Mouse (Mus musculus) neural tube, embryonic 11.5 days (tissue): ENCODE data around the gene Cd40. TPM values are rescaled to one million over a fixed set of nuclear protein-coding genes. Genes with fewer than 3 reads are reported as not detected.

Experiments used
- ATAC-seq: fragments of 200-750 bp; cut with Nextera tagmentation; 2 replicates; pipeline ENCODE4 v1.8.0; 2017; ENCODE audit warnings: moderate number of reproducible peaks, mild to moderate bottlenecking, moderate TSS enrichment, moderate library complexity; ENCODE audit not compliant: insufficient read depth, low FRiP score, low TSS enrichment
- DNase-seq: peaks from one replicate; pipeline ENCODE4 v3.0.0-alpha.2; 2015; ENCODE audit warnings: low spot score
- H3K27ac ChIP-seq: fragments of 300-500 bp; sonication (generic); 2 replicates; pipeline ENCODE4 v1.5.1; 2014; ENCODE audit warnings: low read depth, mild to moderate bottlenecking, low read length
- H3K27me3 ChIP-seq: fragments of 300-500 bp; sonication (generic); 2 replicates; pipeline ENCODE4 v1.6.1; 2014; ENCODE audit warnings: mild to moderate bottlenecking, low read length, mixed read lengths; ENCODE audit not compliant: control insufficient read depth, insufficient read depth
- H3K36me3 ChIP-seq: fragments of 300-500 bp; sonication (generic); 2 replicates; pipeline ENCODE4 v1.6.1; 2014; ENCODE audit warnings: mild to moderate bottlenecking, low read length, moderate library complexity, mixed read lengths; ENCODE audit not compliant: control insufficient read depth, insufficient read depth
- H3K4me1 ChIP-seq: fragments of 300-500 bp; sonication (generic); 2 replicates; pipeline ENCODE4 v1.6.1; 2014; ENCODE audit warnings: low read length, mixed read lengths; ENCODE audit not compliant: control insufficient read depth, insufficient read depth
- H3K4me2 ChIP-seq: fragments of 300-500 bp; sonication (generic); 2 replicates; pipeline ENCODE4 v1.6.1; 2014; ENCODE audit warnings: low read depth, mild to moderate bottlenecking, moderate library complexity
- H3K4me3 ChIP-seq: fragments of 300-500 bp; sonication (generic); 2 replicates; pipeline ENCODE4 v1.5.1; 2014; ENCODE audit warnings: low read depth, low read length
- H3K9ac ChIP-seq: fragments of 300-500 bp; sonication (generic); 2 replicates; pipeline ENCODE4 v1.6.1; 2014; ENCODE audit warnings: mild to moderate bottlenecking, low read length
- H3K9me3 ChIP-seq: fragments of 300-500 bp; sonication (generic); 2 replicates; pipeline ENCODE4 v1.6.1; 2016; ENCODE audit warnings: low read length; ENCODE audit not compliant: control insufficient read depth
- WGBS: fragments of 180-500 bp; shearing (Covaris S2); extraction: QIAGEN DNeasy Blood & Tissue Kit; methylation state at CpG from one replicate; pipeline ENCODE4 v1.1.7; 2014; 5-methylcytosine and 5-hydroxymethylcytosine counted together
- polyA plus RNA-seq: library from polyadenylated mRNA; unstranded; fragments of >200 nt; fragmentation: Nextera tagmentation; extraction: Ambion mirVana; gene quantifications from 2 replicates; pipeline ENCODE4 v1.2.1, GENCODE M21; 2014

Cd40 gene
- polyA plus RNA-seq, 1 experiment from 2014 or later = 8.5 TPM

- Histone ChIP-seq H3K4me3 (no peak overlapping the region), H3K27ac (no peak overlapping the region), H3K36me3 (no peaks in the 10 kb centered on the region), H3K4me2 (no peak overlapping the region), H3K9ac (no peak overlapping the region), H3K27me3 (no peaks in the 10 kb centered on the region), H3K9me3 (no peaks in the 10 kb centered on the region), H3K4me1 (no peaks in the 10 kb centered on the region)
- 55% methylated on average over 5 of the region's 5 CpGs for WGBS
- DNase-seq (no peak), ATAC-seq (no peak)
Measured at GRCm38 (mm10) chr2:165049044-165049443, 6.4 kb upstream of the Cd40 start.

GRCm38 (mm10) chr2:165050826-165051548 lies 4.4 kb upstream of the Cd40 start:
- ATAC-seq (no peak), DNase-seq (no peak)
- Histone ChIP-seq H3K9me3 (no peaks in the 10 kb centered on the region), H3K27ac (no peak overlapping the region), H3K27me3 (peaks cover 2% of the 10 kb centered on the region; the same call in 1 of the 2 replicates), H3K9ac (no peak overlapping the region), H3K4me1 (no peaks in the 10 kb centered on the region; the same call in 1 of the 2 replicates), H3K4me3 (no peak overlapping the region), H3K4me2 (no peak overlapping the region), H3K36me3 (no peaks in the 10 kb centered on the region)
- WGBS = 84% methylated on average over 18 of the region's 18 CpGs

GRCm38 (mm10) chr2:165051566-165051965 lies 3.9 kb upstream of the Cd40 start:
- Histone ChIP-seq H3K4me1 (no peaks in the 10 kb centered on the region; the same call in 1 of the 2 replicates), H3K4me3 (no peak overlapping the region), H3K9ac (no peak overlapping the region), H3K27me3 (peaks cover 3% of the 10 kb centered on the region; the same call in 1 of the 2 replicates), H3K36me3 (no peaks in the 10 kb centered on the region), H3K4me2 (no peak overlapping the region), H3K9me3 (no peaks in the 10 kb centered on the region), H3K27ac (no peak overlapping the region)
- no peak for ATAC-seq
- WGBS = 67% methylated on average over 11 of the region's 11 CpGs
- DNase-seq = no peak

GRCm38 (mm10) chr2:165055905-165056304 lies 478 bp downstream of the Cd40 start:
- Histone ChIP-seq H3K4me2 (peak overlapping the region; percentile 41), H3K4me3 (peak overlapping the region; percentile 17), H3K9ac (0 out of 2 replicates have a peak overlapping the region, but pooled peaks have one; percentile 26), H3K36me3 (no peaks in the 10 kb centered on the region), H3K27ac (no peak overlapping the region), H3K9me3 (no peaks in the 10 kb centered on the region), H3K4me1 (no peaks in the 10 kb centered on the region; the same call in 1 of the 2 replicates), H3K27me3 (peaks cover 3% of the 10 kb centered on the region; the same call in 1 of the 2 replicates)
- ATAC-seq (no peak), DNase-seq (no peak)
- WGBS = 13% methylated on average over 7 of the region's 7 CpGs

GRCm38 (mm10) chr2:165056377-165057085 lies 1.1 kb downstream of the Cd40 start:
- H3K27me3 ChIP-seq = peaks cover 3% of the 10 kb centered on the region; the same call in 1 of the 2 replicates
- no peak overlapping the region for H3K27ac ChIP-seq
- H3K4me3 ChIP-seq = no peak overlapping the region
- no peak for ATAC-seq
- DNase-seq = no peak
- no peaks in the 10 kb centered on the region; the same call in 1 of the 2 replicates for H3K4me1 ChIP-seq
- peak overlapping the region; percentile 41 for H3K4me2 ChIP-seq
- no peaks in the 10 kb centered on the region for H3K36me3 ChIP-seq
- H3K9me3 ChIP-seq = no peaks in the 10 kb centered on the region
- no peak overlapping the region for H3K9ac ChIP-seq
- 86% methylated on average over 14 of the region's 14 CpGs for WGBS

GRCm38 (mm10) chr2:165059961-165060360 lies 4.5 kb downstream of the Cd40 start:
- Histone ChIP-seq H3K4me2 (no peak overlapping the region), H3K36me3 (no peaks in the 10 kb centered on the region), H3K9ac (no peak overlapping the region), H3K9me3 (no peaks in the 10 kb centered on the region), H3K27ac (no peak overlapping the region), H3K27me3 (peaks cover 3% of the 10 kb centered on the region; the same call in 1 of the 2 replicates), H3K4me1 (no peaks in the 10 kb centered on the region; the same call in 1 of the 2 replicates), H3K4me3 (no peak overlapping the region)
- 95% methylated on average over 4 of the region's 4 CpGs for WGBS
- no peak for ATAC-seq
- DNase-seq = no peak

GRCm38 (mm10) chr2:165061638-165062433 lies 6.4 kb downstream of the Cd40 start:
- Histone ChIP-seq H3K27me3 (no peaks in the 10 kb centered on the region), H3K9ac (no peak overlapping the region), H3K4me1 (no peaks in the 10 kb centered on the region), H3K4me2 (no peak overlapping the region), H3K27ac (no peak overlapping the region), H3K9me3 (no peaks in the 10 kb centered on the region), H3K4me3 (no peak overlapping the region), H3K36me3 (no peaks in the 10 kb centered on the region)
- ATAC-seq (no peak), DNase-seq (no peak)
- WGBS = 87% methylated on average over 16 of the region's 16 CpGs

- Histone ChIP-seq H3K4me3 (no peak overlapping the region), H3K27ac (no peak overlapping the region), H3K4me2 (no peak overlapping the region), H3K9ac (no peak overlapping the region), H3K36me3 (no peaks in the 10 kb centered on the region), H3K4me1 (no peaks in the 10 kb centered on the region), H3K27me3 (no peaks in the 10 kb centered on the region), H3K9me3 (no peaks in the 10 kb centered on the region)
- ATAC-seq (no peak), DNase-seq (no peak)
- 48% methylated on average over 7 of the region's 7 CpGs for WGBS
Measured at GRCm38 (mm10) chr2:165064489-165064888, 9.1 kb downstream of the Cd40 start.
